Mouse (Mus musculus): ENCODE results near the gene Olfr346.

- TF ChIP-seq GATA1 (IDR thresholded peaks at IDR 0.05; ENCODE audit: borderline replicate concordance, low read length) (no peak), FLI1 (IDR thresholded peaks at IDR 0.05; ENCODE audit: low read length) (no peak)
Observed at GRCm38 (mm10) chr2:36736226-36736625, 50.6 kb downstream of the Olfr346 start.

Data from megakaryocyte, embryonic 14.5 days (primary cell).